Mouse (Mus musculus) 3T3-L1 (cell line): Measurements from ENCODE around the gene Crxos.
"Not testable (repeated sequence)": the region's sequence is repeated elsewhere in the genome, so short reads cannot be mapped to it uniquely, and the experiment has no call there.

Source experiments
- DNase-seq: peaks from one replicate; pipeline ENCODE4 v3.0.0-alpha.2; 2015; ENCODE audit warnings: low read depth, low spot score

Crxos gene

GRCm38 (mm10) chr7:15882317-15882716, at the start of gene Crxos:
Gene Crxos, plus strand, starts transcription at chr7:15882617.
- no peak for DNase-seq

GRCm38 (mm10) chr7:15839578-15839977, 42.8 kb upstream of the Crxos start, which contains the start of gene Obox6:
Gene Obox6, minus strand, starts transcription at chr7:15839678.
- no peak for DNase-seq

GRCm38 (mm10) chr7:15859657-15860056, 22.8 kb upstream of the Crxos start:
- DNase-seq, result peak; percentile 29

- DNase-seq, result no peak
Measured at GRCm38 (mm10) chr7:15864104-15864503, 18.3 kb upstream of the Crxos start.

GRCm38 (mm10) chr7:15879756-15880155, 2.7 kb upstream of the Crxos start, which contains the start of gene Crx:
Gene Crx, minus strand, starts transcription at chr7:15879968.
- no peak for DNase-seq

GRCm38 (mm10) chr7:15881388-15881787, 1.0 kb upstream of the Crxos start:
- no peak for DNase-seq

GRCm38 (mm10) chr7:15881831-15882230, 586 bp upstream of the Crxos start:
- no peak for DNase-seq

GRCm38 (mm10) chr7:15884127-15884526, 1.7 kb downstream of the Crxos start:
- no peak for DNase-seq

GRCm38 (mm10) chr7:15894251-15894650, 11.8 kb downstream of the Crxos start:
- DNase-seq, result no peak

- no peak for DNase-seq
Measured at GRCm38 (mm10) chr7:15901366-15902048, 19.1 kb downstream of the Crxos start.

GRCm38 (mm10) chr7:15905861-15906260, 23.4 kb downstream of the Crxos start:
- no peak for DNase-seq

- DNase-seq, result no peak
Measured at GRCm38 (mm10) chr7:15906602-15907001, 24.2 kb downstream of the Crxos start.

- DNase-seq, result no peak
Measured at GRCm38 (mm10) chr7:15907971-15908590, 25.7 kb downstream of the Crxos start.

- DNase-seq, result no peak
Measured at GRCm38 (mm10) chr7:15910521-15910920, 28.1 kb downstream of the Crxos start.

GRCm38 (mm10) chr7:15912183-15912582, 29.8 kb downstream of the Crxos start:
- DNase-seq, result peak; percentile 80

- DNase-seq, result peak; percentile 63
Measured at GRCm38 (mm10) chr7:15914252-15914651, 31.8 kb downstream of the Crxos start.

- no peak for DNase-seq
Measured at GRCm38 (mm10) chr7:15914751-15915150, 32.3 kb downstream of the Crxos start.

GRCm38 (mm10) chr7:15915695-15916094, 33.3 kb downstream of the Crxos start:
- DNase-seq, result not testable (repeated sequence)

GRCm38 (mm10) chr7:15916134-15916723, 33.8 kb downstream of the Crxos start:
- no peak for DNase-seq

- DNase-seq, result no peak
Measured at GRCm38 (mm10) chr7:15916996-15917395, 34.6 kb downstream of the Crxos start.

- no peak for DNase-seq
Measured at GRCm38 (mm10) chr7:15918371-15918770, 36.0 kb downstream of the Crxos start.

- no peak for DNase-seq
Measured at GRCm38 (mm10) chr7:15919947-15920346, 37.5 kb downstream of the Crxos start.
